Mouse (Mus musculus): Measurements from ENCODE around the gene Palb2. TPM values are rescaled to one million over a fixed set of nuclear protein-coding genes. Genes with fewer than 3 reads are reported as not detected.

The Palb2 gene
- total RNA-seq (2021), result 1 to 10 TPM; 1.1 to 1.7 TPM
- long read RNA-seq, experiment 1, partial matches to known transcripts, result 0 of 3 reads
- long read RNA-seq, experiment 1, other reads (novel, unspliced or antisense), result 1 of 3 reads
- long read RNA-seq, experiment 2, partial matches to known transcripts, result 0 of 1 reads
- long read RNA-seq, experiment 2, other reads (novel, unspliced or antisense), result 0 of 1 reads

- peak; percentile 98 to 100 for DNase-seq (ENCODE audit: low spot score in 2 of 2)
Observed at GRCm38 (mm10) chr7:122132497-122133337, at the start of gene Palb2, which contains the start of gene Dctn5. Gene Palb2, minus strand, starts transcription at chr7:122132985. Gene Dctn5, plus strand, starts transcription at chr7:122133041.

GRCm38 (mm10) chr7:122180720-122181119 is 47.9 kb upstream of the Palb2 start:
- DNase-seq (ENCODE audit: low spot score in 2 of 2), result no peak

GRCm38 (mm10) chr7:122171613-122172012 is 38.8 kb upstream of the Palb2 start:
- DNase-seq (ENCODE audit: low spot score in 2 of 2), result no peak

- DNase-seq (ENCODE audit: low spot score in 2 of 2), result no peak
Observed at GRCm38 (mm10) chr7:122170705-122171104, 37.9 kb upstream of the Palb2 start.

GRCm38 (mm10) chr7:122167203-122167602 is 34.4 kb upstream of the Palb2 start:
- no peak for DNase-seq (ENCODE audit: low spot score in 2 of 2)

GRCm38 (mm10) chr7:122163766-122164165 is 31.0 kb upstream of the Palb2 start:
- DNase-seq (ENCODE audit: low spot score in 2 of 2), result no peak

- DNase-seq (ENCODE audit: low spot score in 2 of 2), result no peak
Observed at GRCm38 (mm10) chr7:122160037-122160436, 27.3 kb upstream of the Palb2 start.

GRCm38 (mm10) chr7:122158915-122159902 is 26.4 kb upstream of the Palb2 start, which contains the start of gene Plk1:
Gene Plk1, plus strand, starts transcription at chr7:122159439.
- peak; percentile 82 to 86 for DNase-seq (ENCODE audit: low spot score in 2 of 2)

- no peak for DNase-seq (ENCODE audit: low spot score in 2 of 2)
Observed at GRCm38 (mm10) chr7:122158488-122158887, 25.7 kb upstream of the Palb2 start.

- DNase-seq (ENCODE audit: low spot score in 2 of 2), result no peak
Observed at GRCm38 (mm10) chr7:122152473-122152872, 19.7 kb upstream of the Palb2 start.

- DNase-seq (ENCODE audit: low spot score in 2 of 2), result no peak
Observed at GRCm38 (mm10) chr7:122140991-122141390, 8.2 kb upstream of the Palb2 start.

GRCm38 (mm10) chr7:122138190-122138589 is 5.4 kb upstream of the Palb2 start:
- DNase-seq (ENCODE audit: low spot score in 2 of 2), result no peak

GRCm38 (mm10) chr7:122137071-122137470 is 4.3 kb upstream of the Palb2 start:
- DNase-seq (ENCODE audit: low spot score in 2 of 2), result no peak

GRCm38 (mm10) chr7:122135070-122135469 is 2.3 kb upstream of the Palb2 start:
- no peak for DNase-seq (ENCODE audit: low spot score in 2 of 2)

- DNase-seq (ENCODE audit: low spot score in 2 of 2), result no peak
Observed at GRCm38 (mm10) chr7:122133338-122133625, 497 bp upstream of the Palb2 start.

GRCm38 (mm10) chr7:122131834-122132233 is 951 bp downstream of the Palb2 start:
- DNase-seq (ENCODE audit: low spot score in 2 of 2), result no peak

- no peak for DNase-seq (ENCODE audit: low spot score in 2 of 2)
Observed at GRCm38 (mm10) chr7:122126946-122127345, 5.8 kb downstream of the Palb2 start.

GRCm38 (mm10) chr7:122125636-122126035 is 7.1 kb downstream of the Palb2 start:
- DNase-seq (ENCODE audit: low spot score in 2 of 2), result no peak

- no peak for DNase-seq (ENCODE audit: low spot score in 2 of 2)
Observed at GRCm38 (mm10) chr7:122123518-122123917, 9.3 kb downstream of the Palb2 start.

GRCm38 (mm10) chr7:122108206-122108605 is 24.6 kb downstream of the Palb2 start:
- no peak for DNase-seq (ENCODE audit: low spot score in 2 of 2)

GRCm38 (mm10) chr7:122101747-122102244 is 31.0 kb downstream of the Palb2 start, which contains the start of gene Ndufab1:
Gene Ndufab1, minus strand, starts transcription at chr7:122101886.
- peak; percentile 86 to 89 for DNase-seq (ENCODE audit: low spot score in 2 of 2)

Data from left cerebral cortex, adult 18-20 months (tissue).